In the genomic region with DNA sequence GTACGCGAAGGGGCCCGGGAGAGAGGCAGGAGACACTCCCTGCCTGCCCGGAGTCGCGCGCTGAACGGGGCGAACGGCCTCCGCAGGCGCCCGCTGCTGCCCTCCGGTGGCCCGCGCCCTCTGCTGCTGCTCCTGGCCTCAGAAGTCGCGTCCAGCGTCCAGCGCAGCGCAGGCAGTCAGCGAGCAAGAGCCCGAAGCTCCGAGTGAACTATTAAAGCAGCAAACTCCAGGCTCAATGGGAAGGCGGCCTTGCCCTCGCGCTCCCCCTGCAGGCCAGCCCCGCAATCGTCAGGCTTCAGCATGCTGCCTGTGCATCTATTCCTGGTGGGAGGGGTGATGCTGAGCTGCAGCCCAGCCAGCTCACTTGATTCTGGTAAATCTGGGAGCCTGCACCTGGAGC, we compare ENCODE assay signal across 12 mouse cellular contexts. TPM values are rescaled to one million over a fixed set of nuclear protein-coding genes. Genes with fewer than 3 reads are reported as not detected.
"Had no signal": no experiment of that assay in that cellular context is flagged by ENCODE, and none has a peak within 500 bp of the region (broad histone marks: within the 10 kb centered on the region; RNA-seq: fewer than 3 reads in every experiment).

Gm13287 (plus strand) TSS at position 301 of the 400 bp plus-strand sequence.

RNA-seq across cellular contexts. Expression of gene Gm13287, which starts in this region (rescaled TPM):
- polyA plus RNA-seq: intestine, embryonic 16.5 days; kidney, embryonic 16.5 days; limb, embryonic 14.5 days; liver, adult 2 months; liver, postnatal 0 days; lung, embryonic 16.5 days; midbrain, embryonic 11.5 days; midbrain, embryonic 15.5 days; neural tube, embryonic 12.5 days; neural tube, embryonic 15.5 days; stomach, embryonic 14.5 days; thymus, postnatal 0 days had no signal
